Mouse (Mus musculus): ENCODE measurements around the gene Sp7. TPM values are rescaled to one million over a fixed set of nuclear protein-coding genes. Genes with fewer than 3 reads are reported as not detected.

Sp7 gene
- polyA plus RNA-seq, 1 experiment from 2014 or later: 0.64 TPM

DNA sequence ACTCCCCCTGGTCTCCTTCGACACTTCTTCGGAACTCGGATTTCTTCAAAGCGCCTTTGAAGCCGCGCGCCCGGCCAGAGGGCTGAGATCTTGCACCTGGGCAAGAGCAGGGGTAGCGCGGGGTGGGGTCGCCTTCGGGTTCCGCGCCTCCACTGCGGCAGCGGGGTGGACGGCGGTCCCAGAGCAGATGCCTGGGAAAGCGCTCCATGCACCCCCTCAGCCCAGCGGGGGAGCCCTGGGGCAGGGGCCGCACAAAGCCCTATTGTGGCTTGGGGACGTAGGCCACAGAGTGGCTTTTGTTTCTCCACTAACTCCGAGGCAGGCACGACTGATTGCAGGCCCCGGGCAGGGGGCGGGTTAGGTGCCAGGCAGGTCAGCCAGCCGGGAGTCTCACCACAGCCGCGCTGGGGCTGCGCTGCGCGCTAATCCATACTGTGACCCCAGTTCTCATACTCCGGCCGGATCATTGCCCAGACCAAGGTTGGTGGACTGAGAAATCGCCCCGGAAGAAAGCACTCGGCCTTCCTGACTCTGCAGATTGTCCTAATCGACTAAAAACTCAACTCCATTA, 11.0 kb downstream of the Sp7 start:
- H3K4me3 ChIP-seq (ENCODE audit: low read depth, low read length): peak overlapping the region; percentile 51
- H3K36me3 ChIP-seq (ENCODE audit: insufficient read depth): no peaks in the 10 kb centered on the region
- peak overlapping the region; percentile 95 for H3K4me2 ChIP-seq
- H3K27ac ChIP-seq (ENCODE audit: low read depth): peak overlapping the region; percentile 91
- DNase-seq (peak; percentile 70), ATAC-seq (ENCODE audit: insufficient read depth) (peak; percentile 39)
- peaks cover 8% of the 10 kb centered on the region for H3K4me1 ChIP-seq (ENCODE audit: insufficient read depth)
- H3K27me3 ChIP-seq (ENCODE audit: insufficient read depth, low read length): peaks cover 23% of the 10 kb centered on the region
- no peak for TF ChIP-seq CTCF (IDR thresholded peaks at IDR 0.05; ENCODE audit: low read depth)
- H3K9me3 ChIP-seq (ENCODE audit: low read depth, low read length): no peaks in the 10 kb centered on the region
- peak overlapping the region; percentile 86 for H3K9ac ChIP-seq
- WGBS: under 1% methylated on average over 37 of the region's 38 CpGs

DNA sequence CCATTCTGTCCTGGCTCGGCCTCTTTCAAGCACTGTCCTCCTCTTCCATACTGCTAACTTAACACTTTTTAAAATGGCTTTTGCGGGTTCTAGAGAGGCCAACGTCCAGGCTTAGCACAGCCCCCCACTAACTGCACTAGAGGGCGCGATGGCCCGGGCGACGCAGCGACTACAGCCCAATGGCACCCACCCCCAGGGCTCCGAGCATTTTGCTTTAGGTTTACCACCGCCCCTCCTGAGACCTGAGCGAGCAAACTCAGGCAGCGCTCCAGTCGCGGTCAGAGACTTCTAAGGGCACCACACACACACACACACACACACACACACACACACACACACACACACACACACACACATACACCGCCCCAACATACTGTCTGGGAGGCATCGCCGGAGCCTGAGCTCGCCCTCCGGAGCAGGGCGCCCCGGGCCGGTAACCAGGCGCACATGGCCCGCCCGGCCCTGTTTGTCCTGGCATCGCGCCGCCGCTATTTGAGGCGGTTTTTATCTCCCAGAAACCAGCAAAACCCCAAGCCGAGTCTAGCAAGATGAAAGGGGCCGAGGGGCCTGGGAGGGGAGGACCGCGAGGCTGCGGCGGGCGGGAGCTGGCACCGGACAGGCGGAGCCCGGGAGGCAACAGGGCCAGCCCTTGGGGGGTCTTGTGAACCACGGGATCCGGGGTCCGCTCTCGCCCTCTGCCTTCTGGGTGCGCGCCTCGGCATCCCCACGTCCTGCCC, 11.7 kb downstream of the Sp7 start:
- Histone ChIP-seq H3K9me3 (ENCODE audit: low read depth, low read length) (no peaks in the 10 kb centered on the region), H3K9ac (peak overlapping the region; percentile 86), H3K4me2 (peak overlapping the region; percentile 95), H3K4me3 (ENCODE audit: low read depth, low read length) (peak overlapping the region; percentile 51), H3K27ac (ENCODE audit: low read depth) (peak overlapping the region; percentile 91), H3K36me3 (ENCODE audit: insufficient read depth) (no peaks in the 10 kb centered on the region), H3K4me1 (ENCODE audit: insufficient read depth) (peaks cover 8% of the 10 kb centered on the region), H3K27me3 (ENCODE audit: insufficient read depth, low read length) (peaks cover 23% of the 10 kb centered on the region)
- DNase-seq (peak; percentile 87), ATAC-seq (ENCODE audit: insufficient read depth) (peak; percentile 70)
- peak; percentile 66 for TF ChIP-seq CTCF (IDR thresholded peaks at IDR 0.05; ENCODE audit: low read depth)
- under 1% methylated on average over 49 of the region's 49 CpGs for WGBS

DNA sequence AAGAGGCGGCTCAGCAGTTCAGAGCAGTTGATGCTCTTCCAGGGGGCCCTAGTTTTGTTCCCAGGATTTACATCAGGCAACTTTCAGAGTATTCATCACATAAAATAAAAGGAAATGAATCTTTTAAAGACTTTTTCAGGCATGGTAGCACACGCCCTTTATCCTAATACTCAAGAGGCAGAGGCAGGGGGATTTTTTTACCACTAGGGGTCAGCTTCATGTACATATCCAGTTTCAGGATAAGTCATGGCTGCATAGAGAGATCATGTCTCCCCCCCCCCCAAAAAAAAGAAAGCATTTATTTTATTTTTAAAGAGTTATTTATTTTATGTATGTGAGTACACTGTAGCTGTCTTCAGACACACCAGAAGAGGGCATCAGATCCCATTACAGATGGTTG, 13.0 kb downstream of the Sp7 start:
- Histone ChIP-seq H3K4me3 (ENCODE audit: low read depth, low read length) (no peak overlapping the region), H3K9me3 (ENCODE audit: low read depth, low read length) (no peaks in the 10 kb centered on the region), H3K27ac (ENCODE audit: low read depth) (no peak overlapping the region), H3K9ac (no peak overlapping the region), H3K36me3 (ENCODE audit: insufficient read depth) (no peaks in the 10 kb centered on the region), H3K27me3 (ENCODE audit: insufficient read depth, low read length) (peaks cover 21% of the 10 kb centered on the region), H3K4me2 (no peak overlapping the region), H3K4me1 (ENCODE audit: insufficient read depth) (peaks cover 13% of the 10 kb centered on the region)
- ATAC-seq (ENCODE audit: insufficient read depth): no peak
- TF ChIP-seq CTCF (IDR thresholded peaks at IDR 0.05; ENCODE audit: low read depth): peak; percentile 43
- peak; percentile 62 for DNase-seq
- WGBS: 78% methylated on average over 2 of the region's 2 CpGs

DNA sequence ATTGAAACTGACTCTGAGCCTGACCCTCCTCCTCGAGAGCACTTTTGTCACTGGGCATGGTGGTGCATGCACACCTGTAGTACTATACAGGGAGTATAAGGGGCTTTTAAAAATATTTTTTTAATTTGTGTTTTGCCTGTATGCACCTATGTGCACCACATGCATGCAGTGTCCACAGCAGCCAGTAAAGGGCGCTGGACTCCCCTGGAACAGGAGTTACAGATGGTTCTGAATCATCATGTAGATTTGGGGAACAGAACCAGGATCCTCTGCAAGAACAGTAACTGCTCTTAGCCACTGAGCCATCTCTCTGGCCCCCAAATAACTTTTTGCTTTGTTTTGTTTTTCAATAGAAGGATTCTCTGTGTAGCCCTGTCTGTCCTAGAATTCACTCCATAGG, 14.8 kb downstream of the Sp7 start:
- Histone ChIP-seq H3K27me3 (ENCODE audit: insufficient read depth, low read length) (0 out of 2 replicates have a peak, but pooled peaks cover 4% of the 10 kb centered on the region), H3K36me3 (ENCODE audit: insufficient read depth) (peaks cover 4% of the 10 kb centered on the region; the same call in 1 of the 2 replicates), H3K4me3 (ENCODE audit: low read depth, low read length) (no peak overlapping the region), H3K27ac (ENCODE audit: low read depth) (no peak overlapping the region), H3K4me2 (no peak overlapping the region), H3K9ac (no peak overlapping the region), H3K4me1 (ENCODE audit: insufficient read depth) (0 out of 2 replicates have a peak, but pooled peaks cover 5% of the 10 kb centered on the region), H3K9me3 (ENCODE audit: low read depth, low read length) (no peaks in the 10 kb centered on the region)
- DNase-seq (no peak), ATAC-seq (ENCODE audit: insufficient read depth) (no peak)
- peak; percentile 29; the same call in 1 of the 2 replicates for TF ChIP-seq CTCF (IDR thresholded peaks at IDR 0.05; ENCODE audit: low read depth)
- WGBS: 63% methylated on average over 2 of the region's 2 CpGs

DNA sequence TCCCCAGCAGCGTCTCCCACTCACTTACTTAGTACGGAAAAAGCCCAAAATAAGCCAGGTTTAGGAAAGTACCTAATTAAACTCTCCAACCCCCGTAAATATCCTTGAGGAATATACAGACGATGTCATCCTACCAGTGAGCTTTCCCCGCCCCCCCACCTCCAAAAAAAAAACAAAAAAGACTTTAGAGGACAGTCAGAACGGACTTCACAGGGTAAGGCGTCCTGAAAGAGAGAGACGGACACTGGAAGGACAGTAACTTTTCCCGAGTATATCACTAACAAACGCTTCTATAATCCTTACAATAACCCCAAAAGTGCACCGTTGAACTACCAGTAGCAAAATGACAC, 16.1 kb downstream of the Sp7 start:
- no peaks in the 10 kb centered on the region for H3K9me3 ChIP-seq (ENCODE audit: low read depth, low read length)
- H3K4me1 ChIP-seq (ENCODE audit: insufficient read depth): 0 out of 2 replicates have a peak, but pooled peaks cover 5% of the 10 kb centered on the region

DNA sequence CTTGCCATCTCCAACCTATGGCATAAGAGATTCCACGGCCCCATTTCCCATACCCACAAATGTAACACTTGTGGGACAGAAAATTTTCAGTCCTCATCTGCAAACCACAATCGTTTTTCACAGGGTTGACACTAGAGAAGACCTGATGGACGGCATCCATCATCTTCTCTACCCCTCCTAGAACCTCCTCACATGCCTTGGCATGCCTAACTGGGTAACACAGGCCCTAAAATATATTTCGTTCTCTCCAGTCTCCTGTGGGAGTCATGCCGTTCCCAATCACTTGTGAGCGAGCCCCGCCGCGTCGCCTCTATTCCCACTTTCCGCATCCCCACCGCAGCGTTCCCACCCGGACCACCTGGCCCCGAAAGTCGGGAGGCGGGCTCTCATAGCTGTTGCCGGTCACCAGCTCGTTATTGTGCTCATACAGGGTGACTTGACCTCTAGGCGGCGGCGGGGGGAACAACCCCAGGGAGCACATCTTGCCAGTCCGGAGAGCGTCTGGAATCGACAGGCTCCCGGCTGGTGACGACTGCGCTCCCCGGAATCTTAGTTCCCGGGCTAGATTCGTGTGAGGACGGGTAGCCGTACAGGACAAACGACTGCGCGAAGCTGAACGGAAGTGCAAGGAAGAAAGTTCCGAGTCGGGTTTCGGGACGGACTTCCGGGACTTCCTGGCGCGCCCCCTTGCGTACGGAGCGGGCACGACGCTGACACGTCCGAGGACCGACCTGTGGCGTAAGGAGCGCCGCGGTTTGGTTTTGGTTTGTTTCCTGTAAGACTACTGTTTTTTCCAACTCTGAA, 16.6 kb downstream of the Sp7 start, which contains the start of gene Aaas:
Aaas (minus strand) TSS at position 634 of the 804 bp plus-strand sequence.
- Histone ChIP-seq H3K27ac (ENCODE audit: low read depth) (peak within 1 kb of the TSS; percentile 66; the same call in 1 of the 2 replicates), H3K4me1 (ENCODE audit: insufficient read depth) (0 out of 2 replicates have a peak, but pooled peaks cover 5% of the 10 kb centered on the region), H3K9me3 (ENCODE audit: low read depth, low read length) (no peaks in the 10 kb centered on the region), H3K36me3 (ENCODE audit: insufficient read depth) (peaks cover 21% of the 10 kb centered on the region), H3K27me3 (ENCODE audit: insufficient read depth, low read length) (no peaks in the 10 kb centered on the region), H3K9ac (peak within 1 kb of the TSS; percentile 62), H3K4me3 (ENCODE audit: low read depth, low read length) (peak within 1 kb of the TSS; percentile 57), H3K4me2 (peak within 1 kb of the TSS; percentile 86)
- DNase-seq: peak; percentile 99
- ATAC-seq (ENCODE audit: insufficient read depth): peak; percentile 86
- under 1% methylated on average over 56 of the region's 56 CpGs for WGBS
- TF ChIP-seq CTCF (IDR thresholded peaks at IDR 0.05; ENCODE audit: low read depth): peak; percentile 92

More for the DNA sequence above, 16.1 kb downstream of the Sp7 start:
- H3K27me3 ChIP-seq (ENCODE audit: insufficient read depth, low read length): no peaks in the 10 kb centered on the region
- no peak for DNase-seq
- H3K9ac ChIP-seq: peak overlapping the region; percentile 51
- H3K4me3 ChIP-seq (ENCODE audit: low read depth, low read length): peak overlapping the region; percentile 57
- peak overlapping the region; percentile 86 for H3K4me2 ChIP-seq
- peaks cover 15% of the 10 kb centered on the region for H3K36me3 ChIP-seq (ENCODE audit: insufficient read depth)
- peak overlapping the region; percentile 66; the same call in 1 of the 2 replicates for H3K27ac ChIP-seq (ENCODE audit: low read depth)
- TF ChIP-seq CTCF (IDR thresholded peaks at IDR 0.05; ENCODE audit: low read depth): no peak
- WGBS: 9% methylated on average over 11 of the region's 11 CpGs
- ATAC-seq (ENCODE audit: insufficient read depth): peak; percentile 22
